In the genomic region with DNA sequence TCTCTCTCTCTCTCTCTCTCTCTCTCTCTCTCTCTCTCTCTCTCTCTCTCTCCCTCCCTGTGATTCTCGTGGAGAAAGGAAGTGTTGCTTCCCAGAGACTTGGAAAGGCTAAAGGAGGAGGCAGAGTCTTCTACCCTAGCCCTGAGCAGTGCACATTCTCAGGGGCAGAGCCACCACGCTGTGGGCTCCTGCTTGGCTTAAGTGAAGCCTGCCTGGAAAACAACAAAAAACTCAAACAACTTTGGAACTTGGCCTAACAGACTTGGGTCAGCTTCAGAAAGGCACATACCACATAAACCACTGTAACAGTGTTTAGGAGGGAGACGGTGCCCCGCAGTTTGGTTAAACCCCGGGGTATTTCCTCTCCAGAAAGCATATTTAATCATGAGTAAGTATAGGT, we compare ENCODE assay signal across 38 mouse cellular contexts. TPM values are rescaled to one million over a fixed set of nuclear protein-coding genes. Genes with fewer than 3 reads are reported as not detected.
"Had no signal": no experiment of that assay in that cellular context is flagged by ENCODE, and none has a peak within 500 bp of the region (broad histone marks: within the 10 kb centered on the region; RNA-seq: fewer than 3 reads in every experiment).

No protein-coding gene starts in this region.

- H3K9ac ChIP-seq: embryonic facial prominence, embryonic 12.5 days; forebrain, embryonic 12.5 days; forebrain, embryonic 13.5 days; forebrain, embryonic 15.5 days; forebrain, postnatal 0 days had no signal

- H3K27ac ChIP-seq: embryonic facial prominence, embryonic 12.5 days; forebrain, embryonic 10.5 days; forebrain, embryonic 12.5 days; forebrain, embryonic 13.5 days; forebrain, embryonic 15.5 days; gastrocnemius, adult 2 months; heart, adult 2 months; heart, embryonic 10.5 days had no signal

- H3K4me2 ChIP-seq: embryonic facial prominence, embryonic 12.5 days; forebrain, embryonic 12.5 days; forebrain, embryonic 13.5 days; forebrain, embryonic 15.5 days had no signal

- ATAC-seq: forebrain, embryonic 13.5 days; forebrain, embryonic 14.5 days; forebrain, embryonic 15.5 days; forebrain, embryonic 16.5 days; forebrain, postnatal 0 days had no signal

- H3K9me3 ChIP-seq: embryonic facial prominence, embryonic 12.5 days; forebrain, embryonic 10.5 days; forebrain, embryonic 12.5 days; forebrain, embryonic 13.5 days; forebrain, embryonic 15.5 days; heart, embryonic 10.5 days had no signal

- H3K27me3 ChIP-seq: embryonic facial prominence, embryonic 12.5 days; forebrain, embryonic 12.5 days; forebrain, embryonic 13.5 days; forebrain, embryonic 15.5 days had no signal

- H3K4me1 ChIP-seq: embryonic facial prominence, embryonic 12.5 days; forebrain, embryonic 10.5 days; forebrain, embryonic 12.5 days; forebrain, embryonic 13.5 days; forebrain, embryonic 15.5 days had no signal

- DNase-seq: cerebellum, adult 2 months; cerebellum, adult 8-10 months; cerebellum, adult 9-10 months; cerebellum, adult 9-11 months; cerebellum, postnatal 10 days; cerebellum, postnatal 14 days; cerebellum, postnatal 25 days; cerebellum, postnatal 36 days; embryo, embryonic 11 days; forebrain, postnatal 0 days; gastrocnemius, adult 2 months; gastrocnemius, postnatal 10 days; gastrocnemius, postnatal 14 days; gastrocnemius, postnatal 25 days; gastrocnemius, postnatal 36 days; heart, adult 11 months; heart, adult 18-20 months; heart, adult 2 months had no signal

- H3K4me3 ChIP-seq: embryonic facial prominence, embryonic 12.5 days; erythroblast, embryonic 14.5 days; forebrain, embryonic 10.5 days; forebrain, embryonic 12.5 days; forebrain, embryonic 13.5 days; forebrain, embryonic 15.5 days; gastrocnemius, adult 2 months; heart, adult 2 months; heart, embryonic 10.5 days had no signal

- H3K36me3 ChIP-seq: embryonic facial prominence, embryonic 12.5 days; forebrain, embryonic 10.5 days; forebrain, embryonic 12.5 days; forebrain, embryonic 15.5 days; heart, embryonic 10.5 days had no signal

RNA-seq across cellular contexts. Expression of gene E030025P04Rik, which starts 13.5 kb away (rescaled TPM):
- total RNA-seq: common myeloid progenitor, adult 5-6 weeks; forebrain, postnatal 0 days; gastrocnemius, adult 18-20 months; gastrocnemius, adult 2 months; gastrocnemius, adult 8-10 months; gastrocnemius, postnatal 10 days; gastrocnemius, postnatal 14 days; gastrocnemius, postnatal 25 days; gastrocnemius, postnatal 36 days; gastrocnemius, postnatal 4 days; granulocyte monocyte progenitor cell, adult 5-6 weeks; heart, adult 18-20 months; heart, adult 2 months; heart, adult 8-10 months had no signal
- polyA plus RNA-seq: cerebellum, adult 2 months; cortical plate, adult 2 months; embryonic facial prominence, embryonic 11.5 days; embryonic facial prominence, embryonic 12.5 days; erythroblast, embryonic 14.5 days; forebrain, embryonic 10.5 days; forebrain, embryonic 11.5 days; forebrain, embryonic 12.5 days; forebrain, embryonic 13.5 days; forebrain, embryonic 14.5 days; forebrain, embryonic 15.5 days; forebrain, embryonic 16.5 days; forebrain, postnatal 0 days; frontal cortex, adult 2 months; gonadal fat pad, adult 2 months; heart, adult 2 months; heart, embryonic 10.5 days had no signal
